Mouse (Mus musculus) mouse trophoblast stem cell (cell line): Measurements from ENCODE around the gene Lgals3.

Experiments
- in situ Hi-C, 2 experiments: fragments of 300-500 bp; cut with MseI, MboI; formaldehyde crosslinking; loops; 2 replicates in 1 of 2; 3 replicates in 1 of 2; pipeline ENCODE4 v1.15.1; 2025

Gene Lgals3

DNA sequence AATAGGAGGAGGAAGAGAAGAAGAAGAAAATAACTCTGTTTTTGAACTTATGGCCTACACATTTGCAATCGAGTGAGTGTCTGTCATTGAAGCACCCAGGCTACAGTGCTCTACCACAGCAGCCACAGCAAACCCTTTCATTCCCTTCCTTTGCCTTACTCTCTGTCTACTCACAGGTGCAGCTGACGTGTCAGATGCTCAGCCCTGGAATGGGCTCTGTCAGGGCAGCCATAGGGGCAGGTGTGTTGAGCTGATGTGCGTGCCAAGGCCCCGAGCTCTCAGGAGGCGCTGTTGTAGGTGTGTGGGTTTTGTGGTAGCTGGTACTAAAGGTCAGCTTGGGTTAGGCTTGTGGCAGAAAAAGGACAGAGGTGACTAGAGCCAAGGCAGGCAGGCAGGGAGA lies 2.2 kb downstream of the Lgals3 start:
- in situ Hi-C loops: no loop called here

DNA sequence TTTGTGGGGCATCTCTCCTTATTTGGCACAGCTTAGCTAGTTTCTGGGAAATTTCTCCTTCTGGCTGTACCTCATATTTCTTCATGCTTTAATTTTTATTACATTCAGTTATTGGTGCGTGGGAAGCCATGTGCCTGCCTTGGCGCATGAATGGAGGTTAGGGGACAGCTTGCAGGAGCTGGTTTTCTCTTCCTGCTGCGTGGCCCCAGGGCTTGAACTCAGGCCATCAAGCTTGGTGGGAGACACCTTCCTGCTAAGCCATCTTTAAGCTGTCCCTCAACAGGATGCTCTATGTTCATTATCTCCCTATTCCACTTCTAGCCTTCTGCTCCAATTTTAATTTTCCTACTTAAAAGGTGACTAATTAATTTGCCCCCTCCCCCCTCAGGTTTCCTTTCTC lies 3.2 kb downstream of the Lgals3 start:
- in situ Hi-C loops: no loop called here

DNA sequence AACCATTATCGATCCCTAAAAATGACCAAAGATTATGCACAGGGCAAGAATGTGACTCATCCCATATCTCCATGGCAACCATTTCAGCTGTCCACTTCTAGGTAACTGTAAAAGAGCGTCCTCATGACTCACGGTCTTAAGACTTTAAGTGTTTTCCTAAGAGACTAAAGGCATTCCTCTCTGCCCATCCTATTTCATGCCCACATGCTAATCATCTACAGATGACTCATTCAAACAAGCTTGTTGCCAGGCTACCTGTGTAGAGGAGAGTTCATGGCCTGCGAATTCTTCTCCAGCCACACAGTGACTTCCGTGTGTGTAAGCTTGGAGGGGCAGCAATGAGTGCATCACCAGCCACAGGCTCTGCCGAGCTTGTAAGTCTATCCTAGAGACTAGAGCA lies 4.1 kb downstream of the Lgals3 start:
- in situ Hi-C loops: no loop called here

DNA sequence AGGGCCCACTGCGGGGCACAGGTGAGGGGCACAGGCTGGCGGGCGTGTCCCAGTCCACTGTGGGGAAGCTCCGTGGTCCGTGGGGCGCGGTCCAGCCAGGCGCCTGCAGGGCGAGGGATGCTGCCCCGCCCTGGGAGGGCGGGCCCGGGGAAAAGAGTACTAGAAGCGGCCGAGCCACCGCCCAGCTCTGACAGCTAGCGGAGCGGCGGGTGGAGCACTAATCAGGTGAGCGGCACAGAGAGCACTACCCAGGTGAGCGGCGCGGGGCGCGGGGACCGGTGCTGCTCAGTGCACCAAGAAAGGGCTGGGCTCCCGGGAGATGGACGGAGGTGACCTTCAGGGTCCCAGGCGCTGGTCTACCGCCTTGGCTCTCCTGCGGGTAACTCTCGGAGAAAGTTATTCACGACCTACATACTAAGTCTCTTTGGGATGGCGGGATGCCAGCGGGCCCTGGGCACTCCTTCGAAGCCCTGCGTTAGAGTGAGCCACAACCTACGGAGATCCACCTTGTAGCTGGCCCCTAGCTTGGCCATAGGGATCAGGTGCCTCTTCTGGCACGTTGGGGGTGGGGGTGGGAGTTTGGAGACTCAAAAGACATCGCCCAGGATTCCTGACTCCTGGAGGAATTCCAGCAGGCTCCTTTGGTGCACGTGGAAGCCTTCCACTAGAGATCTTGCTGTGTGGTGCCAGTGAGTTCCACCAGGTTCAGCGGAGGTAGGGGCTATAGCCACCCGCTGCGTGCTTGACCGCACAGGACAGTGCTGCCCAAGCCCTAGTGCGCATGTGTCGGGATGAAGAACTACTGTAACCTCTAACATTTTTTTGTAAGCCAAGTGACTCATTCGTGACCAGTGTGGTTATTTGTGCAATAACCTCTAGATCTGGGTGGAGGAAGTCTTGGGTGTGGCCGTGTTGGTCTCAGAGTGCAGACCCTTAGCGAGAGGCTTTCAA lies 6.5 kb downstream of the Lgals3 start:
- in situ Hi-C loops: no loop called here

DNA sequence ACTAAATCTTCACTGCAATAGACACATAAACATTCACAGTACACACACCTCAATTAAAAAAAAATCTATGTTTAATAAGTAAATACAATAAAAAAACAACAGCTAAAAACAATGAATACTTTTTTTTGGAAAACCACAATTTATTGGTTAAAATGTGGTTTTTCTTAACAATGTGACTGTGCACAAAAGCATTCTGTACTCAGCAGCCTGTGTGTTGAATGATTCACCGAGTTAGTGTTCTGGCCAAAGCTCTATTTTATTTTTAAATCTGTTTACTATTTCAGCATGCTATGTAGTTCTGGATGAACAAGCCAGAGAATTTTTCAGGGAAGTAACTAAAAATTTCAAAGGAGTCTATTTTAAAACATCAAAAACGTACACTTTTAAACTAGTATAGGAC lies 9.0 kb downstream of the Lgals3 start:
- in situ Hi-C loops: no loop called here

DNA sequence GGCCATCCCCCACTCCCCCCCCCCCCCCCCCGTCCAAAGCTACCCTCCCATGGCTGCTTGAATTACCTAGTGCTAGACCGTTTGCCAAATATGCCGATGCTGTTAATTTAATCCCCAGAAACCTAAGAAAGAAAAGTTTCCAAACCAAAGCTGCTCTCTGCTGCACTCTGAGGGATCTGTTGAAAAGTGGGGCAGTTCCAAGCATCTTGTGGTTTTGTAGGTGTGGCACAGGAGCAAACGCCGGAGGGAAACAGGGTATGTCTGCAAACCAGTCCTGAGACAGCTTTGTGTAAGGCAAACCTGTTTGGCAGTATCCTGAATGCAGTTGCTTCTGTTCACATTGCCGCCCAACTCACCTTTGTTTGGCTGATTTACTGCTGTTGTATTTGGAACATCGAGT lies 10.8 kb downstream of the Lgals3 start:
- in situ Hi-C loops: no loop called here

DNA sequence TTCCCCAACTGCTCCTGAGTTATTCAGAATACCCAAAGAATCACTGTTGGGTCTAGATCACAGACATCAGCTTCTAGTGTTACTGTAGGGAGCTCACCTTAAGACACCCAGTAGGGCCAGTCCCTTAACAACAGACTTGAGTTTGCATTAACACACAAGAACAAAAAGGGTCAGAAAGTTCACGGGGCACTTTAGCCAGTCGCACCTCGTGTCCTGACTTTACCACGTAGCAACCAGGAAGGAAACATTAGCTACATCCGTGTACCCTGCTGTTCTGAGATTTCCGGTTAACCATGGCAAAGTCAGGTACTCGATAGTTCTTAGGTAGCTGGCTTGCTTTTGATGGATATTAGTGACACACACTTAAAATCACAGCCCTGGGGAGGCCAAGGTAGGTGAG lies 16.4 kb downstream of the Lgals3 start:
- in situ Hi-C loops: no loop called here

DNA sequence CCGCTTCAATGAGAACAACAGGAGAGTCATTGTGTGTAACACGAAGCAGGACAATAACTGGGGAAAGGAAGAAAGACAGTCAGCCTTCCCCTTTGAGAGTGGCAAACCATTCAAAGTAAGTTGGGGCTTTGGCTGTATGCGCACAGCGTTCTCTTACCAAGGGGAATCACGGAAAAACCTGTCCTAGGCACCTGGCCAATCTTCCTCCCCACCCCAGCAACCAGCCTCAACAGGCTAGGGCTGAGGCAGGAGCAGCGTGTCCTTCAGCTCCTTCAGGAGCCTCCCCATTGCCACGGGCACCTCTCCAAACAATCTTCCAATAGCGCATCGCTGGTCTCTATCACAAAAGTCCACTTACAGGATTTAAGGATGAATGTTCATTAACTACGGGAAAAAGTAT lies 17.1 kb downstream of the Lgals3 start:
- in situ Hi-C loops: no loop called here

DNA sequence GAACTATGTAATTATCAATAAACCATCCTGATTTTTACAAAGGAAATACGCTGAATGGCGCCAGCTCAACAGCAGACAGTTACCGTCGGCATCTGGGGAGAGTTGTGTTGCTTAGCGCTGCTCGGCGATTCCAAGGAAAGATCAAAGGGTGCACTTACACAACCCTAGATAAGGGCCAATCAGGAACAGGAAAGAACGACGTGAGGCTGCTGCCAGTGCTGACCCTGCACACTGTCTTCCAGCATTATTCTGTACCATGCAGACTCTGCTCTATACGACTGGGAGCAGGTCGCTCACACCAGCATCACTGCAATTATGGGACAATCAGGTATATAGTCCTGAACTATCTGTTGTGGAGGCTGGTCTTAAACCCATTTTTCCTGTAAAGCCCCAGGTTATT lies 18.6 kb downstream of the Lgals3 start:
- in situ Hi-C loops: no loop called here

DNA sequence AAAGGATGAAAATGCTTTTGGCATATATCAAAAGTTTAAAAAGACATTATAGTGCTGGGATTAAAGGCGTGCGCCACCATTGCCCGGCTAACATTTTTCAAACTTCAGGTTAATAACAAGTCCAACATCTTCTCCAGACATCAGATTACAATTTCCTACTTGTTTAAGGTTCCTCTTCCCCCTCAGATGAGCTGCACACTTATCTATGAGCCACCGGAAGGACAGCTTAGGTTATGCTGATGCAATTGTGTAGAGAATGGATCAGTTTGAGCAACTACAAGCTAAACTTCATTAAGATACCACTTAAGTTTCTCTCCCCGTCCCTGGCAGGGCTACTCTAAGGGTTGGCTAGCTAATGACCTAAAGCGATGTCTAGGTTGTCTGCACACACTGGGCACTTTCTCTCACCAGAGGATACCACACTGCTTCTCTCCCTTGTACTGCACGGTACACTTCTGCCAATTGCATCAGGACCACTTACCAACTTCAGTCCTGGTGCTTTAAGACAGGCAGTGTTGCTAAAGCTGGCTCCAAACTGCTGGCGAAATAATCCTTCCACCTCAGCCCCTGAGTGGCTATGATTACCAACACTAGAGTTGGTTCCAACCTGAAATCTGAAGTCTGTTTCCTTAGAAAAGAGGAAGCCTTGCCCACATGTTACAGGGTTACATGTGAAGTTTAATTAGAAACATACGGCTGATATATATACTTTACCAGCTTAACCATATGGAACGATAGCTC lies 26.0 kb downstream of the Lgals3 start:
- in situ Hi-C loops: loop anchor here (5.0 kb wide), 2 partner anchors 56 to 61 kb away; no protein-coding TSS in a partner anchor

DNA sequence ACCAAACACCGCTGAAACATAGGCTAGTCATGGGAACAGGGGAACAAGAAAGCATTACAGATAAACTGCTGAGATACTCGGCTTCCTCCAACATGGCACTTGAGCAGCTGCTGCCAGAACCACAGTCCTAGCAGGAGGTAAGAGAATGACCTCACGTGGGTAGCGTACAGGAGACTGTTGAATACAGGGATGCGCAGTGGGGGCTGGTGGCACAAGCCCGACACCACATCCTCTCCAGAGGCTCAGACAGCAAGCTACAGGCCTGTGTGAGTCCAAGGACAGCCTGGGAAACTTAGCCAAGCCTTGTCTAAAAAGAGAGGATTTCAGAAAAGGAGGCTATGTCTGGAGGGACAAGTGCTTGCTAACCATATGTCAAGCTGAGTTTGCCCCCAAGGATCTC lies 27.5 kb downstream of the Lgals3 start:
- in situ Hi-C loops: no loop called here

DNA sequence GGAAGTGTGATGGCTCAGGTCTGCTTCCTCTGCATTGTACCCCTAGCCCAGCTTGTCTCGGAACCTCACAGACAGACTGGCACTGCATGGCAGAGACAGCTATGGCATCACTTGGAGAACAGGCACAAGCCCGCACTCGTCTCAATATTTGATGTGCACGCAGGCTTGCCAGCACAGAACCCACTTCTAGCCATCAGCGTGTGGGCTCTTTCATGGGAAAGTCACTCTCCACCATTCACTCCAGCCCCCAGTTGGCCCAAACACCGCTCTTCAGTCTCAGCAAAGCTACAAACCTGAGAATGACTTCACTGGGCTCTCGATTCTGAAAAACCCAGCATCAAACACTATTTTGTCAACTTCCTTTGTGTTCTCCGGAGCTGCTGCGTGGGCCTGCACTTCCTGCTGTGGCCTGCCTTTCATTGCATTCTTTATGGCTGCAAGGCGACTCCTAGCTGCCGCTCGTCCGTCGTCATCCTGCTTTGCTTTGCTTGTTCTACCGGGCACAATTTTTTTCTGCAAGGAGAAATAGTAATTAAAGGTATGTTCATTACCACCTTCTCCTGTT lies 28.0 kb downstream of the Lgals3 start:
- in situ Hi-C loops: no loop called here

DNA sequence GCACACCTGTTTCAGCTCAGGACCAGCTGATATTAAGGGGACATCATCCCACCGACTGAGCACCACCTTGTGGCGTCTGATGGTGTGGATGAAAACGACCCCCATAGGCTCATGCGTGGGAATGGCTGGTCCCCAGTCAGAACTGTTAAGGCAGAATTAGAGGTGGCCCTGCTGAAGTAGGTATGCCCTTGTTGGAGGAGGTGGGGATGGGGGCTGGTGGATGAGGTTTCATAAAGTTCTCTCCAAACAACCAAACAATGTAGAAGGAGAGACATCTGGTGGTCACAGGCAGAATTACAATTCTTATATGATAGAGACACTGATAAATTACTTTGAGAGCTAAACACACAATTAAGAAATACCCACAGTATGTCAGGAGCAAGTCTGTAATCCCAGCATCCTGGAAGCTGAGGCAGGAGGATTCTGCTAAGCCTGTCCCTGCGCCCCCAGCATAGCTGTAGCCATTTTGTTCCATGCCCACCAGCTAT lies 28.7 kb downstream of the Lgals3 start:
- in situ Hi-C loops: no loop called here

DNA sequence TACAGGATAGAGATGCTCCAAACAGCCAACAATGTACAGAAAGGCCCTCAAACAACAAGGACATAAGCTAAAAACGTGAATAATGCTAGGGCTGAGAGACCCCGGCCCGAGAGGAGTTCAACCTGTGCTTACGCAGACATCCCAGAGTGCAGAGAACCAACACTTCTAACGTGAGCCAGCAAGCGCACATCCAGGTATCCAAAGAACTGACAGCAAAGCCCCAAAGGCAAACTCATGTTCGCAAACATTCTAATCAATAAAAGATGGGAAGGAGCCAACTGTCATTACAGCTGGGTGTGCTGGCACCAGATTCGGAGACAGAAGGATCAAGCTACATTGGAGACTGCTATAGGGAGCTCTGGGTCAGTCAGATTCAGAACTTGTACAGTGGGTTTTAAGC lies 35.2 kb downstream of the Lgals3 start:
- in situ Hi-C loops: no loop called here

DNA sequence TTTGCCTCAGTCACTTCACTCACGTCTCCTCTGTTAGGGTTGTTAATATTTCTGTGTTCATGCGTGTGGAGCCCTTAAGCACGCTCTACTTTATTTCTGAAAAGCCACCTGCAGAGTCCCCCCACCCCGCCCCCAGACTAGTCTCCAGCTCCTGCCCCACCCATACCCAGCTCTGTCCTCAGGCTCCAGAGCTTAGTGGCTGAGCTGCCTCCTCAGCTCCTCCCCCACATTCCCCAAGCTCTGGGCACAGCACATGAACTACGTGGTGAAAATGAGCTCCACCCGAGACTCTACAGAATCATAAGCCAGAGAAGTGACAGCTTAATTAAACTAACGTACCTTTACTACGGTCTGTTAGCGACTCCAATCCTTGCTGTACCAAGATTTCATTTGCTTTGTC lies 38.4 kb downstream of the Lgals3 start:
- in situ Hi-C loops: no loop called here

DNA sequence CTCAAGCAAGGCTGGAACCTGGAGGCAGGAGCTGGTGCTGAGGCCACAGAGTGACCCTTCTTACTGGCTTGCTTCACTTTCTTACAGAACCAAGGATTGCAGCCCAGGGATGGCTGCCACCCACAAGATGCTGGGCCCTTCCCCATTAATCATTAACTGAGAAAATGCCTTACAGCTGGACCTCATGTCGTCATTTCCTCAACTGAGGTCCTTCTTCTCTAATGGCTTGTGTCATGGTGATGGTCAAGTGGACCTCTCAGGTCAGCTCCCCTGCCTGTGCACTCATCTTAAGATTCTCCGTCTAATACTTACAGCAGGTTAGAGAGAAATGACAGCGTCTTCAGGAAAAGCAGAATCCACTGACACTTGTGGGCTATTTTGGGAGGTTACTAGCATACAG lies 49.8 kb downstream of the Lgals3 start:
- in situ Hi-C loops: no loop called here

DNA sequence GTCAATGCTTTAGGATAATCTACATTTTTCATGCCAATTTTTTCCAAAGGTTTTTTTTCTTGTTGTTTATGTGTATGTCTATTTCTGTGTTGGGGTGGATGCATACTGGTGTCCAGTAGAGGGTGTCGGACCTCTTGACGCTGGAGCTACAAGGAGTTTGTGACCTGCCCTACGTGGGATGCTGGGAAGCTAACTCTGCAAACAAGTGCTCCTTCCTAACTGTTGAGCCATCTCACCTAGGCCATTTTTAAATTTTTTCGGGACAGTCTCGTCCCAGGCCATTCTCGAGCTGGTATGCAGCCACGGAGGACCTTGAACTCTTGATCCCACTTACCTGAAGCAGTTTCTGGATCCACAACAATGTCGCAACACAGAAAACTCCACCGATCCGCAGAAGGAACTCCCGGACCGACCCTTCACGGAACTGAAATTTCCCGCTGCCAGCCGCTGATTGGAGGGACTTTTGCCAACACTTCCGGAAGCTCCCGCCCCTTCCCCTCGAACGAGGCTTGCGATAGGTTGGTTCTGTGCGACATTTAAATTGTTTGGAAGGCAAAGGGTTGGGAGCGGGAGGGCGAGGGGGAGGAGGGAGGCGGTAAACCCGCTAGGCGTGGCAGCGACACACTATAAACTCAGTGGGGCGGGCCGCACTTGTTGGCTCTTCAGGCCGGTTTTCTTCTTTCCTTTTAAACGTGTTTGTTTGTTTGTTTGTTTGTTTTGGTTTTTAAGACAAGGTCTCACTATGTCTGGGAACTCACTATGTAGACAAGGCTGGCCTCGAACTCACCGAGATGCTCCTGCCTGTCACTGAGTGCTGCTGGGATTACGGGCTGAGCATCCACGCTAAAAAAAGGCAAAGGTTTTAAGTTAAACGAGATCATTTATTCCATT lies 50.5 kb downstream of the Lgals3 start, which contains the start of gene Dlgap5:
Gene Dlgap5, minus strand, starts transcription at position 633 of the 891 bp plus-strand sequence.
- in situ Hi-C loops: no loop called here

DNA sequence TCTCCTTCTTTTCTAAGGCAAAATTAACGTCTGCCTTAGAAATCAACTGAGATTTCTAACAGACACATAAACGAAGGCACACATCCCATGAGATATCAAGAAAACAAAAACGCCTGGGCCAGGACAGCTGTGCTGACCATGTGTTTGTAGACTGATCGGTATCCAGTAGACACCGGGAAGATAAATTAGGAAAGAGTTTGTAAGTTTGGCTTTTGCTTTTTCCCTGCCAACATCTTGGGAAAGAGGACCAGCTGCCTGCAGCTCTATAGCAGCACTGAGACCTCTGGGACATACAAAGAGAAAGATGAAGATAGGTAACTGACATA lies 51.1 kb downstream of the Lgals3 start:
- in situ Hi-C loops: no loop called here

DNA sequence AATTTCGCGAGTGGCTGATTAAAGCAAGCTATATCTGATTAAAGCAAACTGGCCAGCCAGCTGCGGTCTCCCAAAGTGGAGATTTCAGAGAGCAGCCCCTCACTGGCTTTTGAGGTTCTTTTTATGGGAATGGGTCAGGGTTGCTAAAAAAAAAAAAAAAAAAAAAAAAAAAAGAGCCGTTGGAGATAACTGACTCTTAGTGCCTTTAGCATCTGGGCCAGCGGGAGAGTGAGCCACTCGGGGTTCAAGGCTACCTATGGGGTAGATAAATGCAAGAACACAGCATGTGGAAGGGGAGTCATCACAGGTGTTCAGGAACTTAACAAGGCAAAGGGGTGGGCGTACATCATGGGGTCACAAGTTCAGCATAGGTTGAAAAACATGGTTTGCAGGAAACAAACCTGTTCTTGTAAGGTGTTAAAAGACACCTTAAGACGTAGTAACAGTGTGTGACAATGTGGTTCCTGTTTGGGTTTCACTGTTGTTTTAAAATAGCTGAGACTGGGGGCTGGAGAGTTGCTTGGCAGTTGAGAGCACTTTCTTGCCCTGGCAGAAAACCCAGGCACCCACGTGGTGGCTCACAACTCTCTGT lies 51.6 kb downstream of the Lgals3 start:
- in situ Hi-C loops: no loop called here

DNA sequence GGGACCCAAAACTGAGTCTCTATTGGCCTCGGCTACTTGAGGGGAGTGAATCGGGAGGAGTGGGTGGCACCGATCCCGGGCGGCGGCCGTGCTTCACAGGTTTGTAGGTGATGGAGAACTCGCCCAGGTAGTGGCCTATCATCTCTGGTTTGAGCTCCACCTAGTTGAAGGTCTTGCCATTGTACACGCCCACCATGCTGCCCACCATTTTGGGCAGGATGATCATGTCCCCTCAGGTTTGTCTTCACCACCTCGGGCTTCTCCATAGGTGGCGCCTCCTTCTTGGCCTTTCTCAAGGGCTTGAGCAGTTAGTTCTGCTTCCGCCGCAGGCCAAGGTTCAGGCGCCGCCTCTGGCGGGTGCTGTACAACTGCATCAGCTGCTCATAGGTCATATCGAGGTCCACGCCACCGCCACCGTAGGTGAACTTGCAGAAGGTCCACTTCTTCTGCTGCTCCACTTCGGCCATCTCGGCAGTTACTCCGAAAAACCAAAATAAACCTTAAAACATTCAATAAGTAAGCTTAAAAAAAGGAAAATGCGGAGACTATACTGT lies 52.2 kb downstream of the Lgals3 start:
- in situ Hi-C loops: loop anchor here in 1 of 2 experiments (10.0 kb wide), 1 partner anchor 115 kb away; no protein-coding TSS in a partner anchor

DNA sequence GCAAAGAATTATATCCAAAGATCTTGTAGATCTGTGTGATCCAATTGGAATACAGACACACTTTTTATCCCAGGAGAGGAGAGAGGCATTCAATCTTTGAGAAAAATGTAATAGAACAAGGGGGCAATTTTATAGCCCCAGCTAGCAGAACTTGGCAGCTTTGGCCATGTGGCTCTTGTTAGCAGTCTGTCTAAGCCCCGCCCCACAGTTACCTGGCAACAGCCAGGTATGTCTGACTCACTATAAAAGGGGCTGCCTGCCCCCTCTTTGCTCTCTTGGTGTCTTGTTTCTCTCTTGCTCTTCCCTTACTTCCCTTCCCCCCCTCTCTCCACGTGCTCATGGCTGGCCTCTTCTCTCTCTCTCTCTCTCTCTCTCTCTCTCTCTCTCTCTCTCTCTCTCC lies 54.1 kb downstream of the Lgals3 start:
- in situ Hi-C loops: loop anchor here in 1 of 2 experiments (10.0 kb wide), 1 partner anchor 113 kb away; no protein-coding TSS in a partner anchor
